Mouse (Mus musculus) myocyte (in vitro differentiated cells): ENCODE measurements around the gene Rbms1. TPM values are rescaled to one million over a fixed set of nuclear protein-coding genes. Genes with fewer than 3 reads are reported as not detected.

Experiments
- H3K27me3 ChIP-seq: one replicate; pipeline ENCODE4 v1.6.1; 2011; ENCODE audit not compliant: control insufficient read depth, insufficient read depth, insufficient read length
- H3K36me3 ChIP-seq: one replicate; pipeline ENCODE4 v1.6.1; 2011; ENCODE audit not compliant: control insufficient read depth, insufficient read depth
- H3K4me2 ChIP-seq: one replicate; pipeline ENCODE4 v1.6.1; 2011; ENCODE audit warnings: low read depth, control low read depth
- H3K4me3 ChIP-seq: one replicate; pipeline ENCODE4 v1.5.1; 2011; ENCODE audit warnings: mild to moderate bottlenecking, control low read depth, moderate library complexity
- H3K79me2 ChIP-seq: one replicate; pipeline ENCODE4 v1.6.1; 2011; ENCODE audit not compliant: control insufficient read depth, insufficient read depth
- H3ac ChIP-seq: one replicate; pipeline ENCODE4 v1.6.1; 2011; ENCODE audit not compliant: control insufficient read depth, insufficient read length
- CEBPB ChIP-seq: IDR thresholded peaks from 2 replicates; pipeline ENCODE4 v1.6.1; 2011; ENCODE audit warnings: mild to moderate bottlenecking, moderate library complexity; ENCODE audit not compliant: poor library complexity, insufficient read depth, severe bottlenecking
- E2F4 ChIP-seq: IDR thresholded peaks from one replicate; pipeline ENCODE4 v1.6.1; 2011; ENCODE audit warnings: mild to moderate bottlenecking, control low read depth, moderate library complexity; ENCODE audit not compliant: insufficient read depth
- MAX ChIP-seq: IDR thresholded peaks from one replicate; pipeline ENCODE4 v1.6.1; 2011; ENCODE audit warnings: low read depth, mild to moderate bottlenecking, control low read depth
- MYOD1 ChIP-seq, 3 experiments: IDR thresholded peaks; one replicate each; pipeline ENCODE4 v1.6.1; 2011; ENCODE audit warnings: control low read depth in 2 of 3, low read depth in 2 of 3, mild to moderate bottlenecking in 2 of 3, moderate library complexity in 1 of 3; ENCODE audit not compliant: insufficient read length in 2 of 3, control insufficient read depth in 1 of 3
- MYOG ChIP-seq, 3 experiments: IDR thresholded peaks; one replicate each; pipeline ENCODE4 v1.6.1; 2011; ENCODE audit warnings: control low read depth in 2 of 3, low read depth in 2 of 3, mild to moderate bottlenecking in 2 of 3; ENCODE audit not compliant: insufficient read length in 2 of 3, control insufficient read depth in 1 of 3, insufficient read depth in 1 of 3
- POLR2A ChIP-seq: IDR thresholded peaks from one replicate; pipeline ENCODE4 v1.6.1; 2011; ENCODE audit warnings: low read depth, mild to moderate bottlenecking, control low read depth, moderate library complexity; ENCODE audit not compliant: insufficient read length
- POLR2AphosphoS2 ChIP-seq: IDR thresholded peaks from one replicate; pipeline ENCODE4 v1.6.1; 2011; ENCODE audit warnings: low read depth, control low read depth; ENCODE audit not compliant: insufficient read length
- REST ChIP-seq: IDR thresholded peaks from one replicate; pipeline ENCODE4 v1.6.1; 2011; ENCODE audit warnings: mild to moderate bottlenecking, control low read depth, moderate library complexity; ENCODE audit not compliant: insufficient read depth, insufficient read length
- SRF ChIP-seq: IDR thresholded peaks from one replicate; pipeline ENCODE4 v1.6.1; 2011; ENCODE audit warnings: low read depth; ENCODE audit not compliant: control insufficient read depth, insufficient read length
- TCF12 ChIP-seq: IDR thresholded peaks from one replicate; pipeline ENCODE4 v1.6.1; 2011; ENCODE audit warnings: mild to moderate bottlenecking, control low read depth; ENCODE audit not compliant: poor library complexity, insufficient read depth, severe bottlenecking
- TCF3 ChIP-seq: IDR thresholded peaks from one replicate; pipeline ENCODE4 v1.6.1; 2011; ENCODE audit warnings: low read depth, control low read depth; ENCODE audit not compliant: insufficient read length
- USF1 ChIP-seq: IDR thresholded peaks from one replicate; pipeline ENCODE4 v1.6.1; 2011; ENCODE audit warnings: low read depth, mild to moderate bottlenecking, control low read depth, moderate library complexity
- polyA plus RNA-seq: library from polyadenylated mRNA; unstranded; fragments of >200 nt; fragmentation: generic; extraction: Trizol; gene quantifications from one replicate; pipeline ENCODE4 v1.2.1, GENCODE M21; 2012; ENCODE audit warnings: missing spikeins

The Rbms1 gene
- polyA plus RNA-seq, 1 experiment, result 34.8 TPM

GRCm38 (mm10) chr2:60855006-60855405 is 108.0 kb downstream of the Rbms1 start:
- Histone ChIP-seq H3K4me3 (no peak overlapping the region), H3K36me3 (peaks cover 23% of the 10 kb centered on the region), H3ac (no peak overlapping the region), H3K27me3 (no peaks in the 10 kb centered on the region), H3K79me2 (peaks cover 100% of the 10 kb centered on the region), H3K4me2 (no peak overlapping the region)
- TF ChIP-seq SRF (no peak), CEBPB (no peak), REST (no peak), POLR2A (no peak), MAX (no peak), USF1 (no peak), POLR2AphosphoS2 (no peak), E2F4 (no peak), MYOD1 (IDR thresholded peaks at IDR 0.05; ENCODE audit: control insufficient read depth in 1 of 3, insufficient read length in 2 of 3, low read depth in 2 of 3) (no peak)

GRCm38 (mm10) chr2:60851898-60852297 is 111.1 kb downstream of the Rbms1 start:
- Histone ChIP-seq H3K4me3 (no peak overlapping the region), H3K4me2 (no peak overlapping the region), H3K36me3 (no peaks in the 10 kb centered on the region), H3K79me2 (peaks cover 100% of the 10 kb centered on the region), H3K27me3 (no peaks in the 10 kb centered on the region), H3ac (no peak overlapping the region)
- TF ChIP-seq TCF12, result no peak
- TF ChIP-seq E2F4, result no peak

GRCm38 (mm10) chr2:60851057-60851718 is 111.8 kb downstream of the Rbms1 start:
- TF ChIP-seq E2F4, result no peak
- TF ChIP-seq POLR2A, result no peak
- no peak for TF ChIP-seq MYOG (IDR thresholded peaks at IDR 0.05; ENCODE audit: control insufficient read depth in 1 of 3, insufficient read depth in 1 of 3, insufficient read length in 2 of 3, low read depth in 2 of 3)
- TF ChIP-seq MYOD1 (IDR thresholded peaks at IDR 0.05; ENCODE audit: control insufficient read depth in 1 of 3, insufficient read length in 2 of 3, low read depth in 2 of 3), result no peak
- no peak for TF ChIP-seq REST
- TF ChIP-seq POLR2AphosphoS2, result no peak
- no peaks in the 10 kb centered on the region for H3K27me3 ChIP-seq
- peaks cover 100% of the 10 kb centered on the region for H3K79me2 ChIP-seq
- H3K36me3 ChIP-seq, result no peaks in the 10 kb centered on the region
- no peak overlapping the region for H3ac ChIP-seq
- H3K4me3 ChIP-seq, result no peak overlapping the region
- no peak overlapping the region for H3K4me2 ChIP-seq

GRCm38 (mm10) chr2:60848478-60848877 is 114.5 kb downstream of the Rbms1 start:
- H3K36me3 ChIP-seq, result no peaks in the 10 kb centered on the region
- no peak overlapping the region for H3ac ChIP-seq
- H3K27me3 ChIP-seq, result no peaks in the 10 kb centered on the region
- H3K79me2 ChIP-seq, result peaks cover 100% of the 10 kb centered on the region
- H3K4me2 ChIP-seq, result no peak overlapping the region
- TF ChIP-seq REST (no peak), MYOG (IDR thresholded peaks at IDR 0.05; ENCODE audit: control insufficient read depth in 1 of 3, insufficient read depth in 1 of 3, insufficient read length in 2 of 3, low read depth in 2 of 3) (no peak)
- H3K4me3 ChIP-seq, result no peak overlapping the region

GRCm38 (mm10) chr2:60847984-60848383 is 115.0 kb downstream of the Rbms1 start:
- Histone ChIP-seq H3K79me2 (peaks cover 100% of the 10 kb centered on the region), H3K27me3 (no peaks in the 10 kb centered on the region), H3K36me3 (no peaks in the 10 kb centered on the region), H3K4me2 (no peak overlapping the region), H3K4me3 (no peak overlapping the region), H3ac (no peak overlapping the region)
- TF ChIP-seq TCF12 (no peak), REST (no peak), SRF (no peak), MAX (no peak), MYOD1 (IDR thresholded peaks at IDR 0.05; ENCODE audit: control insufficient read depth in 1 of 3, insufficient read length in 2 of 3, low read depth in 2 of 3) (no peak), E2F4 (no peak), MYOG (IDR thresholded peaks at IDR 0.05; ENCODE audit: control insufficient read depth in 1 of 3, insufficient read depth in 1 of 3, insufficient read length in 2 of 3, low read depth in 2 of 3) (no peak), TCF3 (no peak)
